Mouse (Mus musculus): ENCODE data around the gene Sipa1l3.

Gene Sipa1l3

GRCm38 (mm10) chr7:29505337-29506318 is 12.8 kb downstream of the Sipa1l3 start:
- no peak for DNase-seq (ENCODE audit: low read depth, low spot score)

- DNase-seq (ENCODE audit: low read depth, low spot score), result no peak
These were observed 13.7 kb downstream of the Sipa1l3 start for GRCm38 (mm10) chr7:29504683-29505290.

GRCm38 (mm10) chr7:29503616-29504015 is 14.8 kb downstream of the Sipa1l3 start:
- no peak for DNase-seq (ENCODE audit: low read depth, low spot score)

- DNase-seq (ENCODE audit: low read depth, low spot score), result no peak
These were observed 17.2 kb downstream of the Sipa1l3 start for GRCm38 (mm10) chr7:29501214-29501613.

GRCm38 (mm10) chr7:29499071-29499470 is 19.4 kb downstream of the Sipa1l3 start:
- no peak for DNase-seq (ENCODE audit: low read depth, low spot score)

DNA sequence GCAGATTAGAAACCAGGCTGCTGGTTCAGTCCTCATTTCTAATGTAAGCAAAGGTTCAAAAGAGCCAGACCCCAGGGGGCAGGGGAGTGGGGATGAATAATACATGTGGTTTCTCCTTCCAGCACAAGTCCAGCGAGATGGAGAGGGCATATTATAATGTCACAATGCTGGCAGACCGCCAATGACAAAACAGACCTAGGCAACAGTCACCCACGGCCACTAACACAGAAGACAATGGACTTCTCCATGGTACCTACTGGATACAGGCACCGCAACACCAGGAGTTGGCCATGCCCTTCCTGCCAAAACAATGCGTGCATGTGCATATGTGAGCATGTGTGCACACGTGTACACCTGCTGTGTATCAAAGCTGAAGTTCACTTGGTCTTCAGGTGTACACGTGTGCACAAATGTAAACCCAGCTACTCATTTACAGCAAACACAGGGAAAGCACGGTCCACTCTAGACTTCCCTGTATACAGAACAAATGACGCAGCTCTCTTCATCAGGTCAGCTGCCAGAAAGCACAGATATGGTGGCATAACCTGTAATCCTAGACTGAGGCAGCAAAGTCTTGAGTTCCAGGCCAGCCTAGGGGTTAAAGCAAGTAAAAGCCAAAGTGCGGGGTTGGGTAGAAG is 21.4 kb downstream of the Sipa1l3 start:
- peak; percentile 64 for DNase-seq (ENCODE audit: low read depth, low spot score)

GRCm38 (mm10) chr7:29496332-29496731 is 22.1 kb downstream of the Sipa1l3 start:
- no peak for DNase-seq (ENCODE audit: low read depth, low spot score)

- no peak for DNase-seq (ENCODE audit: low read depth, low spot score)
These were observed 22.6 kb downstream of the Sipa1l3 start for GRCm38 (mm10) chr7:29495880-29496279.

DNA sequence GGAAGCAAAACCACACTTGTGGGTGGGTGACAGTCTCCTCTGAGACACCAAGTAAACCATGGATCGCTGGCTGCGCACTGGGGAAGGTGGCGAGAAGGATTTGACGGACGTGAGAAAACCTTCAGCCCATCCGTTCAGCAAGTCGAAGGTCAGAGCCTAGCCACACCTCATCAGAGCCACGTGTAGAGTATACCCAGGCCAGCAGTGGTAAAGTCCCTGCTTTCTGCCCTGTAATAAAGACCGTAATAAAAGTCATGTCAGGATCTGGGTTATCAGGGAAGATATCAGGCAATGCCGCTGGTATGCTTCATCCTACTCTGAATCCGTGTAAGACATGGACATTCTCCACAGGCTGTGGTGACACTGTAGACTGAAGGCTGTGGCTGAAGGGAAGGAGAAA is 23.6 kb downstream of the Sipa1l3 start:
- DNase-seq (ENCODE audit: low read depth, low spot score), result no peak

DNA sequence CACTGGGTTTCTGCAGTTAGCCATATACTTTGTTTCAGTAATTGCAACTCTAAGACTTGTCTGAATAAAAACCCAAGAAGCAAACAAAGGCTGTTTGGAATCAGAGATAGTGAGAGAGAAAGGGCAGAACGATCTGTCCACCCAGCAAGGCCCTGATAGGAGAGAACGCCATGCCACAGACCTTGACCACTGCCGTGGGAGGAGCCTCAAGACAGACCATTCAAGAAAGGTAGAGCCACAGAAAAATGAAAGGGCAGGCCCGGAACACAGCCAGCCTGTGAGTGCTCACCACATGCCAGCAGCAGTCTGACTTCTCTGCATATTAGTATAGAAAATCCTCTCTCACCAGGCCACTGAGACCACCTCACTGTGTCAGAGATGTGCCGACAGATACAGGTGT is 24.4 kb downstream of the Sipa1l3 start:
- no peak for DNase-seq (ENCODE audit: low read depth, low spot score)

GRCm38 (mm10) chr7:29492992-29493391 is 25.4 kb downstream of the Sipa1l3 start:
- DNase-seq (ENCODE audit: low read depth, low spot score), result no peak

DNA sequence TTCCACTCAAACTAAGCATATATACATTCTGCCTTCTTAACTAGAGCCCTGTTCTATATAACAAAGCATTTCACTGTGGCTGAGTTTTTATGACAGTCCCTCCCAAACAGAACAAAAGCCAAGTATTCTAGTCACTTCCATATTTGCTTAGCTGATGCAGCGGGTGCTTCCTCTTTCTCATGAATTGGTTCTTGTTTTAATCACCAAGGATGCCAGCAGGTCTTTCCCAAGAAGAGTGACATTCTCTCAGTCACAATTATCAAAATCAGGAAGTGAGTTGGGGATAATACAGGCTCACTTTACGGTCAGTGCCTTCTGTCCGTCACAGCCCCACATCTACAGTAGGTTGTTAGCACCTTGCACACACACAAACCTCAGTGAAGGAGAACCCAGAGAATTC is 26.6 kb downstream of the Sipa1l3 start:
- no peak for DNase-seq (ENCODE audit: low read depth, low spot score)

DNA sequence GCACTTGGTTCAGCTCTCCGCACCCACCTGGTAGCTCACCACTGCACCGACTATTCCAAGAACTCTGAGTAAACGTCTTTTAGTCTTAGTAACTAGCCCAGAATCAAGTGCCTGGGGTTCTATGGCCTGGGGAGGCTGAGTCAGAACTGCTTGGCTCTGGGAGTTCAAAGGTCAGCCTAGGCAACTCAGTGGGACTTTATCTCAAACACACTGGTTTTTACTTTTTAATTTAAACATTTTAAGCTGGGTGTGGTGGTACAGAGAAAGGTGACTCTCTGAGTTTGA is 27.0 kb downstream of the Sipa1l3 start:
- no peak for DNase-seq (ENCODE audit: low read depth, low spot score)

- DNase-seq (ENCODE audit: low read depth, low spot score), result no peak
These were observed 27.6 kb downstream of the Sipa1l3 start for GRCm38 (mm10) chr7:29490704-29491470.

DNA sequence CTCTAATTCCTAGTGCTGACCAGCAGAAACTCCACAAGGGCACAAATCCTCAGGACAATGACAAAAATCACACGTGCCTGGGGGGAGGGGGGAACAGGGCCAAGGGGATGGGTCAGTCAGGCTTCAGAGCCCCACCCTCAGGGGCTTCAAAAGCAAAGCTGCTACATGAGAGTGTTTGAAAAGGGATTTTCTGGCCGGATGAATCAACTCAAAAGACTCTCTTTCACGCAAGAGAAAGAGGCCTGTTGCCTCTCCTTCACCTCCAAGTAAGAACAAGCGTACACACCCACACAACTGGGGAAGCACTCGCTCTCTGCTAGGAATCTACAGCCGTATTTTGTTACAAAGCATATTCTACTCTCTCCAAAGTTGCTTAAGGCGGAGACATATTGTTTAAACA is 28.6 kb downstream of the Sipa1l3 start:
- peak; percentile 45 for DNase-seq (ENCODE audit: low read depth, low spot score)

DNA sequence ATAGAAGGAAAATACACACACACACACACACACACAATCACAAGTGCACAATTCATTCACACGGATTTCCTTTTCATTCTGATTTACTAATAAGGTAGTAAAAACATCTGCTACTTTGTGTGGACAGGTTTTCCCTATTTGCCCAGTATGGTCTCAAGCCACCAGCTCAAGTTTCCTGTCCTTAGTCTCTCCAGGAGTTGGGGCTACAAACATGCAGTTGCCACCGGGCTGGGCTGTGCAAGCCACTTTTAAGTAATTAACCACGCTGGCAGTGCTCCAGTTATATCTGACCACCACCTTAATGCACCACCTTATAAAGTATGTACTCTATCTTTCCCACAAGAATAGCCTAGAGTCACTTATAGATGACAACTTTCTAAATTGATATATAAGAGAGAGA is 29.1 kb downstream of the Sipa1l3 start:
- no peak for DNase-seq (ENCODE audit: low read depth, low spot score)

GRCm38 (mm10) chr7:29486753-29487152 is 31.7 kb downstream of the Sipa1l3 start:
- DNase-seq (ENCODE audit: low read depth, low spot score), result no peak

DNA sequence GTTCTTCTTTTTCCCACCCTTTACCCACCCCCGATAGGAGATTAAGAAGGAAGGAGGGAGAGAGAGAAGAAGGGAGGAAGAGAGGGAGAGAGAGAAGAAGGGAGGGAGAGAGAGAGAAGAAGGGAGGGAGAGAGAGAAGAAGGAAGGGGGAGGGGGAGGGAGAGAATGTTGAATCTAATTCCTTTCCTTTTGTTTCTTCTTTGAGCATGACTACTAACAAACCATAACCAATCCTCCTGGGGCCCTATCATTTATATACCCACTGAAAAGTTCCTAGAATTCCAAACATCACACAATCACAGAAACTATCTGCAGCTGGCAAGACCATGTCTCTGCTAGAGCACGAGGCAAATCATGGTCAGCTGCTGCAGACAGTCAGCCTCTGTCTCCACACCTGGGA is 32.7 kb downstream of the Sipa1l3 start:
- DNase-seq (ENCODE audit: low read depth, low spot score), result no peak

DNA sequence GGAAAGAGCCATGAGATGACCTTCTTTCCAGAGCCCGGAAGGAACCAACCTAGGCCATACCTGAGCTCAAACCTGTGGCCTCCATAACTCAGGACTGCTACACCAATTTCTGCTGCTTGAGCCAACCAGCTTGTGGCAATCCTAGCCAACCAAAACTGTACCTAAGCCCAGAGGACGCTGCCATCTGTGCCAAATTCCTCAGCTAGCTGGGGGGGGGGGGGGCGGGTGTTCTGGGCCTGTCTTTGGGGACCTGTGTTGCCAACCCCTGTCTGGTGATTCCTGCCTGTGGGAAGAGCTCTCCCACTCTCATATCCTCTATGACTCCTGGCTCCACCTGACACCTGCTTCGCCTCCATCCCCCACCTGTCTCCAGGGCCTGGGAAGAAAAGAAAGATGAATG is 34.9 kb downstream of the Sipa1l3 start:
- no peak for DNase-seq (ENCODE audit: low read depth, low spot score)

GRCm38 (mm10) chr7:29481345-29482155 is 36.9 kb downstream of the Sipa1l3 start:
- no peak for DNase-seq (ENCODE audit: low read depth, low spot score)
